Mouse (Mus musculus): ENCODE results near the gene Gnai3. TPM values are rescaled to one million over a fixed set of nuclear protein-coding genes. Genes with fewer than 3 reads are reported as not detected.
A peak's percentile ranks its signal among the peaks of the same experiment; 100 is the strongest.

Gene Gnai3
- polyA plus RNA-seq, 1 experiment from 2014 or later, result 49.1 TPM

DNA sequence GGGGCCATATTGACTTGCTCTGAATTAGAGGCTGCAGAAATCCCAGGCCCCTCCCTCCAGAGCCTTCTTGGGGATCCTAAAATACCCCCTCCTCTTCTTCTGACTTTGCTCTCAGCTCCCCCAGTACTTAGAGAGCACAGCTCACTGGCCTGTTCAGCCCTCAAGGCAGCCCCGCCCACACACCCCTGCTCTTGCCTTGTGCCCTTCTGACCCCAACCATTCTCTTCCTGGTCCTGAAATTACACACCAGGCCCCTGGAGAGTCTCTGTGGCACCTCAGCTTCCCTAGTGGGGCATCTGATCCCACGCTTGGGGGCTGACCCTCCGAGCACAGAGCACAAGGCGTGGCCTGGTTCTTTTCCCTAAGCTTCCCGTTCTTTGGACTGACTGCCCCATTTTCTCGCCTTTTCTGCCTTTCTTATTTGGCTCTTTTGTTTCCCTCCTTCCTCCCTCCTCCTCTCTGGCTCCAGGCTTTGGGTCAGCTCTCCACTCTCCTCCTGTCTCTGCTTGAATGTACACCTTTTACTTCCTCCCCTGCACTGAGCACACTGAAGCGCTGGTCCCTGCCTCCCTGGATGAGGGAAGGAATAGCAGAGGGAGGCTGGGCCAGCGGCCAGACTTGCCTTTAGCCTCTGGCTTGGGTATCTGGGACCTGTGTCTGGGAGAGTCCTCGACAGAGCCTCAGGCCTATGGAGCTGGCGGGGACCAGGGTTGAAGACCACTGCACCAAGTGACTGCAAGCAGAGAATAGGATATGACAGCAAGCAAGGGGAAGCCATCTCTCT, 19.8 kb upstream of the Gnai3 start:
- H3K27ac ChIP-seq (ENCODE audit: low read depth), result no peak overlapping the region
- H3K36me3 ChIP-seq (replicated peaks; ENCODE audit: insufficient read depth, low read length), result no peaks in the 10 kb centered on the region
- no peaks in the 10 kb centered on the region; the same call in 1 of the 2 replicates for H3K27me3 ChIP-seq (ENCODE audit: insufficient read depth, low read length)
- H3K4me1 ChIP-seq (ENCODE audit: insufficient read depth), result 0 out of 2 replicates have a peak, but pooled peaks cover 2% of the 10 kb centered on the region
- 59% methylated on average over 10 of the region's 10 CpGs for WGBS (ENCODE audit: insufficient replicate concordance)
- TF ChIP-seq CTCF (IDR thresholded peaks at IDR 0.05; ENCODE audit: low read depth), result no peak
- TF ChIP-seq EP300 (IDR thresholded peaks at IDR 0.05; ENCODE audit: low read depth), result no peak
- no peaks in the 10 kb centered on the region for H3K9me3 ChIP-seq (ENCODE audit: low read length)
- H3K4me2 ChIP-seq (ENCODE audit: low read depth, low read length), result no peak overlapping the region
- DNase-seq, result no peak
- H3K9ac ChIP-seq (replicated peaks), result no peak overlapping the region
- H3K4me3 ChIP-seq (ENCODE audit: low read depth, low read length), result no peak overlapping the region
- ATAC-seq, result no peak

DNA sequence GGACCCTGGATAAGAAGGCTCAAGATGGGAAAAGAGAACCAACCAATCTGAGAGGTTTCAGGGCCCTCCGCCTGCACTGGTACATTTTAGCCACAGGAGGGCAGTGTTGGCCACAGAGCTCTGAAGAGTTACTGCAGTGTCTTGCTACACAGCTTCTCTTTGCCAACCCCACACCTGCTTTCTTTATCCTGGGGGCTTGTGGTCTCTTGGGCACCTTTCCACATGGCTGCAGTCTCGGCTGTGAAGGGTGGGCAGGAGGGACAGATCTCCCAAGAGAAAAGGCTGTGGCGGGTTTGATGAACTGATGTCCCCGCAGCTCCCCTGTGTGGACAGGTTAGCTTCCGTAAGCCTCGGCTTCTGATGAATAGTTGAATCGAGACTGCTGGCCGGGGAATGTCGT, 18.9 kb upstream of the Gnai3 start:
- Histone ChIP-seq H3K4me1 (ENCODE audit: insufficient read depth) (0 out of 2 replicates have a peak, but pooled peaks cover 2% of the 10 kb centered on the region), H3K9ac (replicated peaks) (no peak overlapping the region), H3K4me3 (ENCODE audit: low read depth, low read length) (no peak overlapping the region), H3K27ac (ENCODE audit: low read depth) (no peak overlapping the region), H3K9me3 (ENCODE audit: low read length) (no peaks in the 10 kb centered on the region), H3K27me3 (ENCODE audit: insufficient read depth, low read length) (no peaks in the 10 kb centered on the region; the same call in 1 of the 2 replicates), H3K36me3 (replicated peaks; ENCODE audit: insufficient read depth, low read length) (no peaks in the 10 kb centered on the region), H3K4me2 (ENCODE audit: low read depth, low read length) (0 out of 2 replicates have a peak overlapping the region, but pooled peaks have one; percentile 38)
- ATAC-seq (peak; percentile 47), DNase-seq (peak; percentile 82)
- WGBS (ENCODE audit: insufficient replicate concordance), result 35% methylated on average over 9 of the region's 9 CpGs
- TF ChIP-seq EP300 (IDR thresholded peaks at IDR 0.05; ENCODE audit: low read depth), result no peak
- peak; percentile 99 for TF ChIP-seq CTCF (IDR thresholded peaks at IDR 0.05; ENCODE audit: low read depth)

DNA sequence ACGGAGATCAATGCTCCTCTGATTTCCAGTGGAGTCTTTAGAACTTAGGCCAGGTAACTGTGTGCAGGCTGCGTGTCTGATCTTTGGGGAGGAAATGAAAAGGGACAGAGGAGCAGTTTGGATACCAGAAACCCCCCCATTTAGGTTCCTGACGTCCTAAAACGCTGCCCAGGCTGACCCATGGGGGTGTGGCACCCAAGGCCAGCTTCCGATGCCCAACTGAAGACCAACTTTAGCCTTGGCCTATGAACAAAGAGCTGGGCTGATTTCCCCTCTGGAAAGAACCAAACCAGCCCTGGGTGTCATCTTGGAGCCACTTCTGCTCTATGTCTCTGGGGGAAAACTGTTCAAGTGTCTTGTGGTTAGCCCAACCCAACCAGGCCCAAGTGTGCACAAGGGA, 18.1 kb upstream of the Gnai3 start:
- TF ChIP-seq CTCF (IDR thresholded peaks at IDR 0.05; ENCODE audit: low read depth) (no peak), EP300 (IDR thresholded peaks at IDR 0.05; ENCODE audit: low read depth) (no peak)
- H3K27ac ChIP-seq (ENCODE audit: low read depth), result no peak overlapping the region
- no peak overlapping the region for H3K4me2 ChIP-seq (ENCODE audit: low read depth, low read length)
- no peaks in the 10 kb centered on the region for H3K9me3 ChIP-seq (ENCODE audit: low read length)
- DNase-seq (no peak), ATAC-seq (no peak)
- no peak overlapping the region for H3K9ac ChIP-seq (replicated peaks)
- WGBS (ENCODE audit: insufficient replicate concordance), result 58% methylated on average over 5 of the region's 5 CpGs
- H3K27me3 ChIP-seq (ENCODE audit: insufficient read depth, low read length), result no peaks in the 10 kb centered on the region; the same call in 1 of the 2 replicates
- no peak overlapping the region for H3K4me3 ChIP-seq (ENCODE audit: low read depth, low read length)
- H3K4me1 ChIP-seq (ENCODE audit: insufficient read depth), result 0 out of 2 replicates have a peak, but pooled peaks cover 2% of the 10 kb centered on the region
- H3K36me3 ChIP-seq (replicated peaks; ENCODE audit: insufficient read depth, low read length), result no peaks in the 10 kb centered on the region

GRCm38 (mm10) chr3:108158383-108159037, 12.6 kb upstream of the Gnai3 start:
- no peaks in the 10 kb centered on the region for H3K4me1 ChIP-seq (ENCODE audit: insufficient read depth)

GRCm38 (mm10) chr3:108154656-108155055, 8.7 kb upstream of the Gnai3 start, which contains the start of gene Gpr61:
TSS of gene Gpr61 (minus strand) at chr3:108154882.
- Histone ChIP-seq H3K36me3 (replicated peaks; ENCODE audit: insufficient read depth, low read length) (no peaks in the 10 kb centered on the region), H3K27ac (ENCODE audit: low read depth) (no peak within 1 kb of the TSS), H3K9me3 (ENCODE audit: low read length) (no peaks in the 10 kb centered on the region), H3K4me1 (ENCODE audit: insufficient read depth) (no peaks in the 10 kb centered on the region), H3K4me2 (ENCODE audit: low read depth, low read length) (no peak within 1 kb of the TSS), H3K27me3 (ENCODE audit: insufficient read depth, low read length) (no peaks in the 10 kb centered on the region), H3K4me3 (ENCODE audit: low read depth, low read length) (no peak within 1 kb of the TSS), H3K9ac (replicated peaks) (no peak within 1 kb of the TSS)
- ATAC-seq, result no peak
- no peak for TF ChIP-seq CTCF (IDR thresholded peaks at IDR 0.05; ENCODE audit: low read depth)
- no peak for TF ChIP-seq EP300 (IDR thresholded peaks at IDR 0.05; ENCODE audit: low read depth)
- WGBS (ENCODE audit: insufficient replicate concordance), result 61% methylated on average over 4 of the region's 4 CpGs
- DNase-seq, result no peak

More at GRCm38 (mm10) chr3:108158383-108159037, 12.6 kb upstream of the Gnai3 start:
- 71% methylated on average over 9 of the region's 9 CpGs for WGBS (ENCODE audit: insufficient replicate concordance)
- Histone ChIP-seq H3K4me2 (ENCODE audit: low read depth, low read length) (no peak overlapping the region), H3K9me3 (ENCODE audit: low read length) (no peaks in the 10 kb centered on the region), H3K27me3 (ENCODE audit: insufficient read depth, low read length) (no peaks in the 10 kb centered on the region), H3K36me3 (replicated peaks; ENCODE audit: insufficient read depth, low read length) (no peaks in the 10 kb centered on the region), H3K4me3 (ENCODE audit: low read depth, low read length) (no peak overlapping the region), H3K9ac (replicated peaks) (no peak overlapping the region), H3K27ac (ENCODE audit: low read depth) (no peak overlapping the region)
- TF ChIP-seq CTCF (IDR thresholded peaks at IDR 0.05; ENCODE audit: low read depth) (no peak), EP300 (IDR thresholded peaks at IDR 0.05; ENCODE audit: low read depth) (no peak)
- no peak for ATAC-seq
- no peak for DNase-seq

GRCm38 (mm10) chr3:108152290-108152689, 6.3 kb upstream of the Gnai3 start:
- H3K27me3 ChIP-seq (ENCODE audit: insufficient read depth, low read length), result no peaks in the 10 kb centered on the region
- peaks cover 5% of the 10 kb centered on the region for H3K4me1 ChIP-seq (ENCODE audit: insufficient read depth)
- no peak overlapping the region for H3K27ac ChIP-seq (ENCODE audit: low read depth)
- no peak overlapping the region for H3K4me3 ChIP-seq (ENCODE audit: low read depth, low read length)
- no peak for DNase-seq
- H3K9ac ChIP-seq (replicated peaks), result no peak overlapping the region
- ATAC-seq, result no peak
- H3K9me3 ChIP-seq (ENCODE audit: low read length), result no peaks in the 10 kb centered on the region
- H3K4me2 ChIP-seq (ENCODE audit: low read depth, low read length), result no peak overlapping the region
- H3K36me3 ChIP-seq (replicated peaks; ENCODE audit: insufficient read depth, low read length), result no peaks in the 10 kb centered on the region
- TF ChIP-seq CTCF (IDR thresholded peaks at IDR 0.05; ENCODE audit: low read depth), result no peak
- no peak for TF ChIP-seq EP300 (IDR thresholded peaks at IDR 0.05; ENCODE audit: low read depth)
- 87% methylated on average over 3 of the region's 3 CpGs for WGBS (ENCODE audit: insufficient replicate concordance)
